Mouse (Mus musculus) testis, adult 2 months (tissue): ENCODE measurements around the gene Trit1.

Experiments
- CTCF ChIP-seq: fragments of 200-500 bp; IDR thresholded peaks from 2 replicates; pipeline ENCODE4 v1.5.1; 2012; ENCODE audit warnings: low read depth, mild to moderate bottlenecking, inconsistent platforms, low read length, moderate library complexity; ENCODE audit not compliant: control insufficient read depth, insufficient read depth, insufficient replicate concordance
- POLR2A ChIP-seq: fragments of 200-500 bp; IDR thresholded peaks from 2 replicates; pipeline ENCODE4 v1.6.1; 2012; ENCODE audit warnings: low read depth, mild to moderate bottlenecking, inconsistent platforms, low read length, moderate library complexity; ENCODE audit not compliant: control insufficient read depth

- peak; percentile 93 for TF ChIP-seq CTCF
- no peak for TF ChIP-seq POLR2A
Observed at GRCm38 (mm10) chr4:123082283-123083163, 66.1 kb downstream of the Trit1 start.
